Mouse (Mus musculus): Measurements from ENCODE around the gene Maats1. TPM values are rescaled to one million over a fixed set of nuclear protein-coding genes. Genes with fewer than 3 reads are reported as not detected.

Maats1 gene
- polyA plus RNA-seq, 1 experiment from 2014 or later: 0.61 TPM

DNA sequence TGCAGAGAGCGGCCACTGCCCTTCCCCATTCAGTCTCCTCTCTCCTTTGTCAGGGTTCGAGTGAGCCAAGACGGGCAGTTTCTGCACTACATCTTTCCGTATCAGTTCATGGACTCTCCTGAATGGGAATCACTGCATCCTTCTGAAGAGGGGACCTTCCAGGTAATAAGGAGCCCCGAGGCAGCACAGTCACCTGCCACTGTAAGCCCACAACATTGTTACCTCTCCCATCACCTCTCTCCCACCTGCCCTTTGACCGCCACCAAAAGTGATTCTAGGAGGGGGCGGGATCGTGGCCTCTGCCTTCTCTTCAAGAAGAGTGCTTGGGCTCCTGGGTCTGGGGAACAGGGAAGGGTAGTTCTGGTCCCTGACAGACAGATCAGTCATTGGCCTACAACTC is 27.5 kb upstream of the Maats1 start:
- Histone ChIP-seq H3K4me1 (no peaks in the 10 kb centered on the region), H3K4me3 (no peak overlapping the region), H3K27me3 (no peaks in the 10 kb centered on the region), H3K4me2 (no peak overlapping the region), H3K9ac (no peak overlapping the region), H3K36me3 (ENCODE audit: poor library complexity, severe bottlenecking) (no peaks in the 10 kb centered on the region), H3K9me3 (replicated peaks) (no peaks in the 10 kb centered on the region), H3K27ac (no peak overlapping the region)
- 87% methylated on average over 8 of the region's 8 CpGs for WGBS
- no peak for ATAC-seq

GRCm38 (mm10) chr16:38369000-38369399 is 27.1 kb upstream of the Maats1 start:
- 83% methylated on average over 7 of the region's 7 CpGs for WGBS
- Histone ChIP-seq H3K4me2 (no peak overlapping the region), H3K36me3 (ENCODE audit: poor library complexity, severe bottlenecking) (no peaks in the 10 kb centered on the region), H3K4me1 (no peaks in the 10 kb centered on the region), H3K9ac (no peak overlapping the region), H3K9me3 (replicated peaks) (no peaks in the 10 kb centered on the region), H3K4me3 (no peak overlapping the region), H3K27me3 (no peaks in the 10 kb centered on the region), H3K27ac (no peak overlapping the region)
- ATAC-seq: no peak

DNA sequence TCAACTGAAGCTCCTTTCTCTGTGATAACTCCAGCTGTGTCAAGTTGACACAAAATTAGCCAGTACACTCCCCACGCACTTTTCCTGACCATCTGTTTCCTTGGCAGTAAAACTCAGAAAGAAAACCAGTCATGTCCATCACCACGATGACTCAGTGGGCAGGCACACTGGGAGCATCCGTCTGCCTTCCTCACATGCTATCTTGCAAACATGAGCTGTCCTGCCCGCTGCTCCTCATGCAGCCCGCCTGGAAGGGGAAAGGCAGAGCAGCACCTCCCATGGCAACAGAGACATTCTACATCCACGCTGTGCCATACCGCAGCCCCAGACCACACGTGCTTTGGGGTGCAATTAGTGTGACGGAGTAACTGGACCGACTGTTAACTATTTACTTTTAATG is 26.4 kb upstream of the Maats1 start:
- WGBS: 53% methylated on average over 10 of the region's 10 CpGs

DNA sequence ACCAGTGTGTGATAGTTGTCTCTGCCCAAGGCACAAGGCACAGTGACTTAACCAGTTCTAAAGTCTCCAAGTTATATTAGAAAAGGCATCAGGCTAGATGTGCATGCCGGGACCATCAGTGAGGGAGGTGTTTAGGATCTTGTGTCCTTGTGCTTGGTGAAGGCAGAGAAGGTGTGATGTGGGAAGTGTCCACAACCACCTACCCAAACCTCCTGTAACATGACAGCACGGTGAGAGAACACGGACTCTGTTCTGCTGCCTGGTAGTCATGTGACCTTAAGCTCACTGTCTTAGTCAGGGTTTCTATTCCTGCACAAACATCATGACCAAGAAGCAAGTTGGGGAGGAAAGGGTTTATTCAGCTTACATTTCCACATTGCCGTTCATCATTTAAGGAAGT is 24.3 kb upstream of the Maats1 start:
- no peak overlapping the region for H3K4me3 ChIP-seq
- no peak overlapping the region for H3K9ac ChIP-seq
- no peaks in the 10 kb centered on the region for H3K9me3 ChIP-seq (replicated peaks)
- WGBS: 83% methylated on average over 4 of the region's 4 CpGs
- no peak for ATAC-seq
- no peak overlapping the region for H3K4me2 ChIP-seq
- H3K27ac ChIP-seq: no peak overlapping the region
- H3K27me3 ChIP-seq: no peaks in the 10 kb centered on the region
- H3K4me1 ChIP-seq: no peaks in the 10 kb centered on the region
- no peaks in the 10 kb centered on the region for H3K36me3 ChIP-seq (ENCODE audit: poor library complexity, severe bottlenecking)

More for the DNA sequence above, 26.4 kb upstream of the Maats1 start:
- Histone ChIP-seq H3K9ac (no peak overlapping the region), H3K36me3 (ENCODE audit: poor library complexity, severe bottlenecking) (no peaks in the 10 kb centered on the region), H3K4me1 (no peaks in the 10 kb centered on the region), H3K27ac (no peak overlapping the region), H3K4me3 (no peak overlapping the region), H3K9me3 (replicated peaks) (no peaks in the 10 kb centered on the region), H3K4me2 (no peak overlapping the region), H3K27me3 (no peaks in the 10 kb centered on the region)
- no peak for ATAC-seq

GRCm38 (mm10) chr16:38365390-38365789 is 23.4 kb upstream of the Maats1 start:
- H3K27me3 ChIP-seq: no peaks in the 10 kb centered on the region
- WGBS: 77% methylated on average over 10 of the region's 10 CpGs
- no peaks in the 10 kb centered on the region for H3K36me3 ChIP-seq (ENCODE audit: poor library complexity, severe bottlenecking)
- H3K27ac ChIP-seq: no peak overlapping the region
- no peak overlapping the region for H3K4me2 ChIP-seq
- no peak overlapping the region for H3K4me3 ChIP-seq
- H3K4me1 ChIP-seq: peaks cover 1% of the 10 kb centered on the region; the same call in 1 of the 2 replicates
- H3K9ac ChIP-seq: no peak overlapping the region
- no peak for ATAC-seq
- no peaks in the 10 kb centered on the region for H3K9me3 ChIP-seq (replicated peaks)

- H3K4me1 ChIP-seq: peaks cover 4% of the 10 kb centered on the region; the same call in 1 of the 2 replicates
- no peak overlapping the region for H3K27ac ChIP-seq
- H3K36me3 ChIP-seq (ENCODE audit: poor library complexity, severe bottlenecking): no peaks in the 10 kb centered on the region
- H3K27me3 ChIP-seq: no peaks in the 10 kb centered on the region
- no peak overlapping the region for H3K9ac ChIP-seq
- no peak overlapping the region for H3K4me2 ChIP-seq
- no peak overlapping the region for H3K4me3 ChIP-seq
- no peak for ATAC-seq
- no peaks in the 10 kb centered on the region for H3K9me3 ChIP-seq (replicated peaks)
- WGBS: 91% methylated on average over 7 of the region's 7 CpGs
These were observed 21.7 kb upstream of the Maats1 start for GRCm38 (mm10) chr16:38363657-38364056.

DNA sequence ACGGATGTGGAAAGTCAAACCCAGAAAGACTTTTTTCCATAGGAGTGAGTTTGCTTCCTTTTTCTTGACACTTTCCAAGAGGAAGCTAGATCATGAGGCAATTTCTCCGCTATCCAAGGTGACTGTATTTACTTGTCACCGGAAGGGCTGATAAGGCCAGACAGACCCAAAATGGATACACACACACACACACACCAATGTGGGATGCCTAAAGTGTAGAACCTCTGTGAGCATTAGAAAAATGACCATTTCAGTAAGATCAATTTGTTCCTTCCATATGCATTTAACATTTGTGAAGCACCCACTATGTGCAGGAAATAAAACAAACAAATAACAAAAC is 21.3 kb upstream of the Maats1 start:
- H3K9me3 ChIP-seq (replicated peaks): no peaks in the 10 kb centered on the region
- ATAC-seq: no peak
- no peak overlapping the region for H3K4me3 ChIP-seq
- H3K27me3 ChIP-seq: no peaks in the 10 kb centered on the region
- peaks cover 4% of the 10 kb centered on the region; the same call in 1 of the 2 replicates for H3K4me1 ChIP-seq
- H3K36me3 ChIP-seq (ENCODE audit: poor library complexity, severe bottlenecking): no peaks in the 10 kb centered on the region
- H3K4me2 ChIP-seq: no peak overlapping the region
- 86% methylated on average over 3 of the region's 3 CpGs for WGBS
- H3K9ac ChIP-seq: no peak overlapping the region
- H3K27ac ChIP-seq: no peak overlapping the region

DNA sequence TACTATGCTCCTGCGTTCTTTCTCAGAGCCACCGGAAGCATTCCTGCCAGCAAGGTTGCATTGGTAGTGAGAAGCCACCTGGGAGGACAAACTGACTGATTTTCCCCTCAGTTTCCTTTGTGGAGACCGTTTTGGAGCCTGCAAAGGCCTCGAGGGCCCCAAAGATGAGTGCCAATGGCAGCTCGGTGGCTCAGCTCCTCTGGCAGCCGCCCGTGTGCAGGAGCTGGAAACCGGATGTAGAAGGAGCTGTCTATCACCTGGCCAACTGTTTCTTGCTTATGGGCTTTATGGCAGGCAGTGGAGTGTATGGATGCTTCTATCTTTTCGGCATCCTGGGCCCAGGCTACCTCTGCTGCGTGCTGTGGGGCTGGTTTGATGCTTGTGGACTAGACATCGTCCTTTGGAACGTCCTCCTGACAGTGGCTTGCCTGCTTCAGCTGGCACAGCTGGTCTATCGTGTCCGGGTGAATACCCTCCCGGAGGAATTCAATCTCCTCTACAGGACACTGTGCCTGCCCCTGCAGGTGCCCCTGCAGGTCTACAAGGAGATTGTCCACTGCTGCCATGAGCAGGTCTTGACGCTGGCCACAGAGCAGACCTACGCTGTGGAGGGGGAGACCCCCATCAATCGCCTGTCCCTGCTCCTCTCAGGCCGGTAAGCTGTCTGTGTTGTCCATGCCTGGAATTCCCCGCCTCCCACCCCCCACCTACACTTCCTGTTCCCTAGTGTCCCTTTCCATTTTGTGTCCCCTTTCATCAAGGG is 20.7 kb upstream of the Maats1 start:
- no peak for ATAC-seq
- H3K4me3 ChIP-seq: no peak overlapping the region
- no peak overlapping the region for H3K27ac ChIP-seq
- no peak overlapping the region for H3K9ac ChIP-seq
- no peak overlapping the region for H3K4me2 ChIP-seq
- no peaks in the 10 kb centered on the region for H3K36me3 ChIP-seq (ENCODE audit: poor library complexity, severe bottlenecking)
- no peaks in the 10 kb centered on the region for H3K9me3 ChIP-seq (replicated peaks)
- WGBS: 86% methylated on average over 20 of the region's 20 CpGs
- peaks cover 4% of the 10 kb centered on the region; the same call in 1 of the 2 replicates for H3K4me1 ChIP-seq
- no peaks in the 10 kb centered on the region for H3K27me3 ChIP-seq

DNA sequence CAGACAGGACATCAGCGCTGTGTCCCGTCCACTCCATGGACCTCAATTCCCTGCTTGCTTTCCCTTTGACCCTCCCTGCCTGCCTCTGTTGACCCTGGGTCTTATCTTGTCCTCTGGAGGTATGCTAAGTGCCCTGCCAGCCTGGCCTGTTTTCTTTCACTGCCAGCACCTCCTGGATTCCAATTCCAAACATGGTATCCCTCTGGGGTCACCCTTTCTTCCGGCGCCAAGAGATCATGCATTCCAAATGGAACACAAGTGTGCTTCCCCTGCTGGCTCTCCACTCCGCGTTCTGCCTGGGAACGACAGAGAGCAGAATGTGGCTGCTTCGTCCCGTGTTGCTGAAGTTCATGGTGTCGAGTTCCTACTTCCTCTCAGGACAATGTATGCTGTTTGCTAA is 20.0 kb upstream of the Maats1 start, which contains the start of gene Popdc2:
TSS of gene Popdc2 (plus strand) at position 277 of the 400 bp plus-strand sequence.
- no peak within 1 kb of the TSS for H3K4me2 ChIP-seq
- H3K9ac ChIP-seq: no peak within 1 kb of the TSS
- ATAC-seq: no peak
- H3K4me3 ChIP-seq: no peak within 1 kb of the TSS
- 0 out of 2 replicates have a peak, but pooled peaks cover under 1% of the 10 kb centered on the region for H3K36me3 ChIP-seq (ENCODE audit: poor library complexity, severe bottlenecking)
- H3K27ac ChIP-seq: no peak within 1 kb of the TSS
- H3K9me3 ChIP-seq (replicated peaks): no peaks in the 10 kb centered on the region
- H3K4me1 ChIP-seq: peaks cover 4% of the 10 kb centered on the region; the same call in 1 of the 2 replicates
- H3K27me3 ChIP-seq: no peaks in the 10 kb centered on the region
- 81% methylated on average over 10 of the region's 10 CpGs for WGBS

GRCm38 (mm10) chr16:38360317-38360716 is 18.4 kb upstream of the Maats1 start:
- Histone ChIP-seq H3K36me3 (ENCODE audit: poor library complexity, severe bottlenecking) (0 out of 2 replicates have a peak, but pooled peaks cover 3% of the 10 kb centered on the region), H3K27ac (no peak overlapping the region), H3K27me3 (no peaks in the 10 kb centered on the region), H3K4me1 (peaks cover 4% of the 10 kb centered on the region; the same call in 1 of the 2 replicates), H3K9ac (no peak overlapping the region), H3K9me3 (replicated peaks) (no peaks in the 10 kb centered on the region), H3K4me3 (no peak overlapping the region), H3K4me2 (no peak overlapping the region)
- no peak for ATAC-seq
- 30% methylated on average over 2 of the region's 2 CpGs for whole genome bisulfite sequencing

DNA sequence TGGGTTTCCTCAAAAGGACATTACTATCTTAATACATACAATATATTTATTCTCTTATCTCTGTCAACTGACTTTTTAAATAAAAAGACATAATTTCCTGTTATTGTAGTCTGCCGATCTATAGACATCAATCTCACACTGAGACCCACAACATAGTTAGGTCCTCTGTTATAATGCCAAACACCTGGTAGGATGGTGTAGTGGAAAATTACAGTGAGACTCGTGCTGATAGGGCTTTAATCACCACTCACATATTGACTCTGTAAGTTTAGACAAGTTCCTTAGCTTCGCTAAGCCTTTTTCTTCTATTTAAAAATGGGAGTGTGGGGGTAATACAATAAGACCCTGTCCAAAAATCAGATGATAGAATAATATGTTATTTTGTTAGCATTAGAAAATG is 17.9 kb upstream of the Maats1 start:
- no peak for ATAC-seq
- no peak overlapping the region for H3K4me3 ChIP-seq
- 82% methylated on average over 3 of the region's 3 CpGs for WGBS

DNA sequence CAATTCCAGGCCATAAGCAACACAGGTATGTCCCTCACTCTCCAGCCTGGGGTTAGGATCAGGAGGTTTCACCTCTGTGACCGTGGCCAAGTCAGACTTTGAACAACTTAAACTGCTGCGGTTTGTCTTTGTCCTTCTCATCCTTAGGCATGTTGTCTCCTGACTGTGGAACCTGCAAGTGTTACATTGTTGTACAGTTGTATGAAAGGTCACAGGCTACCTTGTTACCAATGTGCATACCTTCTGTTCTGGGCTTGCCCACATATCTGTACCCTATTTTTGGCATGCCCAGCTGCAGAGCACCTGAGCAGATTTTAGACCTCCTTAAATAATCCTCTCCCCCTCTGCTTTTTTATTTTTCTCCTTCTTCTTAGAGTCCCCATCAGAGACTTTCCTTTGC is 17.3 kb upstream of the Maats1 start:
- Histone ChIP-seq H3K9me3 (replicated peaks) (no peaks in the 10 kb centered on the region), H3K27me3 (no peaks in the 10 kb centered on the region), H3K27ac (no peak overlapping the region), H3K9ac (no peak overlapping the region), H3K4me3 (no peak overlapping the region), H3K36me3 (ENCODE audit: poor library complexity, severe bottlenecking) (0 out of 2 replicates have a peak, but pooled peaks cover 3% of the 10 kb centered on the region), H3K4me1 (peaks cover 4% of the 10 kb centered on the region; the same call in 1 of the 2 replicates), H3K4me2 (no peak overlapping the region)
- WGBS: 91% methylated on average over 2 of the region's 2 CpGs
- ATAC-seq: no peak

More for the DNA sequence above, 17.9 kb upstream of the Maats1 start:
- no peaks in the 10 kb centered on the region for H3K9me3 ChIP-seq (replicated peaks)
- H3K27ac ChIP-seq: no peak overlapping the region
- H3K4me2 ChIP-seq: no peak overlapping the region
- H3K9ac ChIP-seq: no peak overlapping the region
- H3K4me1 ChIP-seq: peaks cover 4% of the 10 kb centered on the region; the same call in 1 of the 2 replicates
- H3K36me3 ChIP-seq (ENCODE audit: poor library complexity, severe bottlenecking): 0 out of 2 replicates have a peak, but pooled peaks cover 3% of the 10 kb centered on the region
- H3K27me3 ChIP-seq: no peaks in the 10 kb centered on the region

All from forebrain, embryonic 13.5 days (tissue).